Mouse (Mus musculus): ENCODE data around the gene Elmo1.

DNA sequence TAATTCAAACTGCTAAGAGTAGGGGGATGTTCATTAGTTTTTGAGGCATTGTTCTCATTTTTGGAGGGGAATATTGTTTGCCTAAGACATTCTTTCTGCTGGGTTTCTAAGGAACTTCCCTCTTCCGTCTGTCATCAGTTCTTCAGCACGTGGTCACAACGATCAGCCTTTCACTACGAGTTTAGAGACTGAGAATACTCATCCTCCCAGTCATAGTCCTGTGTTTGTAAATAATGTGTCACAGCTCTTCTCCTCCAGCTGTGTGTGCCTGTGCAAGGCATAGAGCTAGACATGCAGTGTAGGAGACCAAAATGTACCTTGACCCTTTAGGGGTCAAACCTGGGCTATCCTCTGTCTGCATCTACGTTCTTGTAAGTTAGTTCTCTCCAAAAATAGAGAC, 121.4 kb downstream of the Elmo1 start:
- no peak for TF ChIP-seq CTCF (IDR thresholded peaks at IDR 0.05; ENCODE audit: insufficient read depth, low read depth, low read length)
- no peak for TF ChIP-seq POLR2A (IDR thresholded peaks at IDR 0.05; ENCODE audit: insufficient read depth, low read depth, low read length)

All from olfactory bulb, adult 2 months (tissue).